Mouse (Mus musculus): ENCODE measurements around the gene Gabpb2. TPM values are rescaled to one million over a fixed set of nuclear protein-coding genes. Genes with fewer than 3 reads are reported as not detected.

The Gabpb2 gene
- total RNA-seq (2012; rRNA removed) (78.7 and 82.2 TPM in 2 replicates), polyA plus RNA-seq (2012; ENCODE audit: insufficient read depth in 1 of 2, insufficient read length in 2 of 2, low read depth in 1 of 2, low replicate concordance in 2 of 2, missing spikeins in 1 of 2) (10 to 100 TPM; 72.2 to 92.8 TPM)

DNA sequence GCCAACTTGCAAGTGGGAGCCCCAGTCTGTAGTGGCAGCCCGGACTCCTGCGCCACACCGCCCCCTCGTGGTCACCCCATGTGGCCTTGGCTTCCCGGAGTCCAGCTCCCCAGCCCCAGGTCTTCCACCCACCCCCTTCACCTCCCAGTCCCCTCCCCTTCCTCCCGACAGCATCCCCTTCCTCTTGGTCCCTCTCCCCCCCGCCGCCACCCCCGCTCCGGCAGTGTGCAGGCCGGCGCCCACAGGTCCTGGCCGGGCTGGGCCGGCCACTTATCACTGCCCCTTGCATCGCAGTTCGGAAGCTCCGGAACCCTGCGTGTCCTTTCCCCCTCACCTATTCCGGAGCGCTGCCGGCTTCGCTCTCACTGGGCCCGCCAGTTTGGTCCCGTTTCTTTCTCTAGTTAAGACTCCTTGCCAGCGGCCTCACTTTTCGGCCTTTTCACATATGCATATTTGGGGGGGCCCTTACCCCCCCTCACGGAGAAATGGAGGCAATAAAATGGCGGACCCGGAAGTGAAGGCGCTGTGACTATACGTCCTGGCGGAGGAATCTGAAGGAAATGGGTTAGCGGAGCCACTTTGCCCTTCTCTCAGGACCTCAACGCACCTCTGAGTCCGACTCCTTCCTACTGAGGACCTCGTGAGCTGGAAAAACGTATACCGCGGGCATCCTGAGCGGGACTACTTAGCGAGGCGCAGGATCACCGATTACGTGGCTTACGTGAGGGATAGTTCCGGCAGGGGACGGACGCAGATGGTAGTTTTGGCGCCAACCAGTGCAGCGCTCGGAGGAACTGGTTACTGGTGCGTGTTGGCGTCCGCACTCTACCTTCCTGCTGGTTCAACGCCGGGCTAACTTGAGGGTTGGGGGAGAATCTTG is at the start of gene Gabpb2:
Gabpb2 (minus strand) TSS at position 662 of the 880 bp plus-strand sequence.
- Histone ChIP-seq H3K9me3 (replicated peaks; ENCODE audit: insufficient read depth, low read length) (no peaks in the 10 kb centered on the region), H3K36me3 (ENCODE audit: control insufficient read depth in 1 of 2, insufficient read depth in 2 of 2, low read length in 2 of 2) (peaks cover 2 to 25% of the 10 kb centered on the region in 2 experiments; a peak in 3 of 4 replicates)

GRCm38 (mm10) chr3:95266052-95266451 is 48.3 kb upstream of the Gabpb2 start:
- Histone ChIP-seq H3K27me3 (ENCODE audit: control insufficient read depth in 1 of 2, insufficient read depth in 2 of 2, low read length in 2 of 2) (no peaks in the 10 kb centered on the region), H3K4me3 (ENCODE audit: control insufficient read depth in 1 of 2, insufficient read depth in 1 of 2, low read depth in 2 of 2, low read length in 2 of 2) (no peak overlapping the region), H3K36me3 (ENCODE audit: control insufficient read depth in 1 of 2, insufficient read depth in 2 of 2, low read length in 2 of 2) (peaks cover 3 to 22% of the 10 kb centered on the region in 2 experiments; a peak in 3 of 4 replicates), H3K9me3 (replicated peaks; ENCODE audit: insufficient read depth, low read length) (no peaks in the 10 kb centered on the region), H3K4me1 (ENCODE audit: control insufficient read depth in 1 of 2, insufficient read depth in 2 of 2, low read length in 2 of 2) (no peaks in the 10 kb centered on the region), H3K9ac (ENCODE audit: control insufficient read depth, low read depth, low read length, poor library complexity, severe bottlenecking) (no peak overlapping the region), H3K27ac (ENCODE audit: control insufficient read depth, low read depth, low read length) (no peak overlapping the region), H3K79me2 (ENCODE audit: control insufficient read depth, insufficient read depth, low read length, poor library complexity) (no peaks in the 10 kb centered on the region)
- TF ChIP-seq TBP (IDR thresholded peaks at IDR 0.05; ENCODE audit: low read depth, low read length), result no peak
- TF ChIP-seq NRF1 (IDR thresholded peaks at IDR 0.05; ENCODE audit: insufficient read depth, low read depth, low read length, poor library complexity, severe bottlenecking), result no peak
- TF ChIP-seq CTCF (IDR thresholded peaks at IDR 0.05 in 2 of 3, conservative IDR thresholded peaks at IDR 0.05 in 1 of 3; ENCODE audit: control insufficient read depth in 1 of 3, insufficient read depth in 1 of 3, low read depth in 2 of 3, low read length in 3 of 3, poor library complexity in 1 of 3, severe bottlenecking in 1 of 3), result peak in 1 of 3 experiments; percentile 12; a peak in 1 of 6 replicates
- DNase-seq (ENCODE audit: low read depth, low spot score), result no peak

More for the DNA sequence above, at the start of gene Gabpb2:
- no peaks in the 10 kb centered on the region for H3K27me3 ChIP-seq (ENCODE audit: control insufficient read depth in 1 of 2, insufficient read depth in 2 of 2, low read length in 2 of 2)
- peaks cover 8 to 14% of the 10 kb centered on the region in 2 experiments for H3K4me1 ChIP-seq (ENCODE audit: control insufficient read depth in 1 of 2, insufficient read depth in 2 of 2, low read length in 2 of 2)
- H3K9ac ChIP-seq (ENCODE audit: control insufficient read depth, low read depth, low read length, poor library complexity, severe bottlenecking), result peak within 1 kb of the TSS; percentile 82
- TF ChIP-seq UBTF (IDR thresholded peaks at IDR 0.05; ENCODE audit: borderline replicate concordance, insufficient read depth, low read depth, low read length), result no peak
- no peak for TF ChIP-seq SMC3 (IDR thresholded peaks at IDR 0.05; ENCODE audit: low read depth, low read length)
- TF ChIP-seq BHLHE40 (IDR thresholded peaks at IDR 0.05; ENCODE audit: borderline replicate concordance, low read depth, low read length), result no peak
- TF ChIP-seq CTCF (IDR thresholded peaks at IDR 0.05 in 2 of 3, conservative IDR thresholded peaks at IDR 0.05 in 1 of 3; ENCODE audit: control insufficient read depth in 1 of 3, insufficient read depth in 1 of 3, low read depth in 2 of 3, low read length in 3 of 3, poor library complexity in 1 of 3, severe bottlenecking in 1 of 3), result peak in 1 of 3 experiments; percentile 95; a peak in 1 of 6 replicates
- no peak for TF ChIP-seq RCOR1 (IDR thresholded peaks at IDR 0.05; ENCODE audit: low read depth, low read length)
- no peak for TF ChIP-seq MXI1 (IDR thresholded peaks at IDR 0.05; ENCODE audit: low read depth, low read length)
- no peak for TF ChIP-seq USF2 (IDR thresholded peaks at IDR 0.05; ENCODE audit: borderline replicate concordance in 1 of 2, insufficient read depth in 1 of 2, low read depth in 1 of 2, low read length in 2 of 2)
- peak; percentile 98 for TF ChIP-seq POLR2AphosphoS5 (IDR thresholded peaks at IDR 0.05; ENCODE audit: borderline replicate concordance, low read depth, low read length)
- TF ChIP-seq NRF1 (IDR thresholded peaks at IDR 0.05; ENCODE audit: insufficient read depth, low read depth, low read length, poor library complexity, severe bottlenecking), result no peak
- DNase-seq (ENCODE audit: low read depth, low spot score), result peak; percentile 100
- peak within 1 kb of the TSS; percentile 41 to 74 for H3K4me3 ChIP-seq (ENCODE audit: control insufficient read depth in 1 of 2, insufficient read depth in 1 of 2, low read depth in 2 of 2, low read length in 2 of 2)
- H3K79me2 ChIP-seq (ENCODE audit: control insufficient read depth, insufficient read depth, low read length, poor library complexity), result peaks cover 23% of the 10 kb centered on the region
- H3K27ac ChIP-seq (ENCODE audit: control insufficient read depth, low read depth, low read length), result peak within 1 kb of the TSS; percentile 90
